Mouse (Mus musculus) liver, adult 2 months (tissue): Measurements from ENCODE around the gene Gm9508.

Experiments
- CTCF ChIP-seq: fragments of 200-500 bp; IDR thresholded peaks from 2 replicates; pipeline ENCODE4 v1.5.1; 2011; ENCODE audit warnings: low read depth, low read length, control low read depth
- POLR2A ChIP-seq: fragments of 200-500 bp; IDR thresholded peaks from 2 replicates; pipeline ENCODE4 v1.6.1; 2011; ENCODE audit warnings: low read length, control low read depth; ENCODE audit not compliant: insufficient read depth; ENCODE audit errors: extremely low read depth

- TF ChIP-seq CTCF (no peak), POLR2A (no peak)
Observed at GRCm38 (mm10) chr10:77735928-77736327, 38.9 kb upstream of the Gm9508 start.
